Mouse (Mus musculus) hindlimb bud, embryonic 11.5 days (tissue): ENCODE measurements around the gene Gm49601.

Experiments
- DNase-seq: peaks from one replicate; pipeline ENCODE4 v3.0.0-alpha.2; 2012; ENCODE audit warnings: low read depth, low spot score; ENCODE audit errors: extremely low spot score

Gene Gm49601

DNA sequence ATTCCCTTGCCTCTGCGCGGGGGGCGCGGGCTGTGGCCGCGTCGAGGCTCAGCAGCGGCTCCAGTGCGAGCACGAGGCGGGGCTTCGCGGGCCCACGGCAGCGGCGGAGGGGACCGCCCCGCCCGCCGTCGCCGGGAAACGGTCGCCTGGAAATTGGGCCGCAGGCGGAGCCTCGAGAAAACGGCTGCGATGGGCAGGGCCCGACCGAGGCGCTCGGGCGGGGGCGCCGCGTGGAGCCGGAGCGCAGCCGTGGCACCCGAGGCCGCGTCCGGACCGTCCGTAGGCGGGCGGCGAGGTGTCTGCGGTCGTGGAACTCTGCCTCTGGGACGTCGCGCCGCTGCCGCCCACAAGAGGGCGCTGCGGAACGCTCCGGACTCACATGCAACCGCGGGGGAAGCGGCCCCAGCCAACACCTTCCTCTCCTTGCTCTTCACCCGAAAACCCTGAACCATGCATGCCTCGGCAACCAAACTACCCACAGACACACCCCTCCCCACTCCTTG is at the start of gene Gm49601:
Gm49601 (minus strand) TSS at position 52 of the 503 bp plus-strand sequence.
- peak; percentile 46 for DNase-seq

DNA sequence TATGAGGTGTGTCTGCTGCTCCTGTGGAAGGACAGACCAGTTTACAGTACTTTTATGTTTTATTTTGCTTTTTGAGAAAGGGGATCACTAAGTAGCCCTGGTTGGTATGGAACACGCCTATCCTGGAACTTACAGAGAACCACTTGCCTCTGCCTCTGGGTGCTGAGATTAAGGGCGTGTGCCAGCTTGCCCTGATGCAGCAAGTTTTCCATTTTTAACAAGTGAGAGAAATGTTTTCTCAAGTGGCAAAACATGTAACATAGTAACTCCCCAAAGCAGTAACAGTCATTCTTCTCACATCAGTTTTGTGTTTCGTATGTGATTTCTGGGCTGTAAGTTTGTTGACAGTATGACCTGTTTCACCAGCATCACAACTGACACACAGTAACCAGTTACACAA is 46.8 kb upstream of the Gm49601 start:
- DNase-seq: no peak

DNA sequence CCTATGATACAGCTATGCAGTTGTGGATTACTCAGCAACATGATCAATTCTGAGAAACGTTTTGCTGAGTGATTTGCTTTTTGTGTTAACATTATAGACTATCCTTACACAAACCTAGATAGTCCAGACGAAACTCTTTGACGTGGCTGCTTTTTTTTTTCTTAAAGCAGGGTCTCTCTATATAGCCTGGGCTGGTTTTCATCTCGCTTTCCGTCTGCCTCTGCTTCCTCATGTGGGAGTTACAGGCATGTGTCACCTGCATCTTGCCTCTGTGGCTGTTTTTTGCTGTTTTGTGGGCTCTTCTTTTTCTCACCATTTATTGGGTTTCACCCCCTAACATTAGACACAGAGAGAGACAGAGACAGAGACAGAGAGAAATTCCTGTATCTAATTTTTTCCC is 45.8 kb upstream of the Gm49601 start:
- no peak for DNase-seq

DNA sequence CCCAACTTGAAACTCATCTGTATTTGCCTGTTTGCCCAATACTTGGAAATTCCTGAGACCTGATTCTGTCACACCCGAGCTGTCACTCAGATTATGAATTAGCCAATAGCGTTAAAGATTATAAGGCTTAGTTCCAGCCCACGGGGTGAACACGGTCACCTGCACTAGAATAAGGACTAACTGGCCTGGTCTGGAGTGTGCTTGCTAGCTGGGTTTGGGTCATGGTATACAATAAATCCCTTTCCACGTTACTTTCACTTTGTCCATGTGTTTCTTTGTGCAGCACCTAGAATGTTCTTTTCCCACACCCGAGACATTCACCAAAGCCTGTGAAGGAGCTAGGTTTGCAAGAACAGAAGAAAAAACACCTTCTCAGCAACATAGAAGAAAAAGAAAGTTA is 43.7 kb upstream of the Gm49601 start:
- DNase-seq: no peak

DNA sequence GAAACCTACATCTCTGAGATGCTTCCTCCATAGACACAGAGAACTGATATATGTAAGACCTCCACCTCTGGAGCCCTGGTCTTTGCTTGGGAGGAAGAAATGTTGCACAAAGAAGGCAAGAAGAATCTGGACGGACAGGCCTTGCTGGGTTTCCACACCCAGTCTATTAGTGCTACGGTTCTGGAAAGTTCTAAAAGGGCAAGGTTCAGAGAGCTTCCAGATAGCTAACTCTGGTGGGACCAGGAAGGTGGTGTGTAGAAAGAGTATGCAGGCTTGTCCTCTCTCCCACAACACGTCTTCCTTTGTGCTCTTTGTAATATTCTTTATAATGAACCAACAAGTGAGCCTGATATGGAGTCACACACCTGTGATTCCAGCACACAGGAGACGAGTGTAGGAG is 32.4 kb upstream of the Gm49601 start:
- DNase-seq: no peak

DNA sequence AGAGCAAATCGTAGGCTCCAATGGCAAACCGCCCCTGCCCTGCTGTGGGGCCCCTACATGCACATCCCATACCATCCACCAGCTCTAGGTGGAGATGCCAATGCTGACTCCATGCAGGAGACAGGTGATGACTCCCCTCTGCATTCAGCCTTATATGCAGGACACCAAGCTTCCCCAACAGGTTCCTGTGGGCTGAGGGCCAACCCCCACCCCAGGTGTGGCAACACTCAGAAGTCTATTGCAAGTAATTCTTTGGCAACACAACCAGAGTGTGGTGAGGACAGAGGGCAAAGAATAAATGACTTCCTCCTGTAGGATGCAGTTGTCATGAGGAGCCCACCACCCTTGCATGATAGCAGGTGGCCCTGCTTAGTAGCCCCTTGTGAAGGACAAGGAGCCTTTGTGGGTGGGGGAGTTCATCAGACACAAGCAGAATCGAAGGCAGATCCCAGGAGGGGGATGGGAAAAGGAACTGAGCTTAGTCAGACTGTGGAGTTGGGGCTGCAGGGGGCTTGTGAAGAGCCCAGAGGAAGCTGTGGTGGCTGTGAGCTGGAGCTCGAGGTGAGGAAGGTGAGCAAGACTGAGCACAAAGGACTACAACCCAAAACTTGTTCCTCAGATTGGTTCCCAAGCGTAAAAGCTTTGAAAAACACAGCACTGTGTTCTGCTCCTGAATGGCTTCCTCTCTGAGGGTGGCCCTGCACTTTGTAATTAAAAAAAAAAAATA is 29.3 kb upstream of the Gm49601 start:
- no peak for DNase-seq

DNA sequence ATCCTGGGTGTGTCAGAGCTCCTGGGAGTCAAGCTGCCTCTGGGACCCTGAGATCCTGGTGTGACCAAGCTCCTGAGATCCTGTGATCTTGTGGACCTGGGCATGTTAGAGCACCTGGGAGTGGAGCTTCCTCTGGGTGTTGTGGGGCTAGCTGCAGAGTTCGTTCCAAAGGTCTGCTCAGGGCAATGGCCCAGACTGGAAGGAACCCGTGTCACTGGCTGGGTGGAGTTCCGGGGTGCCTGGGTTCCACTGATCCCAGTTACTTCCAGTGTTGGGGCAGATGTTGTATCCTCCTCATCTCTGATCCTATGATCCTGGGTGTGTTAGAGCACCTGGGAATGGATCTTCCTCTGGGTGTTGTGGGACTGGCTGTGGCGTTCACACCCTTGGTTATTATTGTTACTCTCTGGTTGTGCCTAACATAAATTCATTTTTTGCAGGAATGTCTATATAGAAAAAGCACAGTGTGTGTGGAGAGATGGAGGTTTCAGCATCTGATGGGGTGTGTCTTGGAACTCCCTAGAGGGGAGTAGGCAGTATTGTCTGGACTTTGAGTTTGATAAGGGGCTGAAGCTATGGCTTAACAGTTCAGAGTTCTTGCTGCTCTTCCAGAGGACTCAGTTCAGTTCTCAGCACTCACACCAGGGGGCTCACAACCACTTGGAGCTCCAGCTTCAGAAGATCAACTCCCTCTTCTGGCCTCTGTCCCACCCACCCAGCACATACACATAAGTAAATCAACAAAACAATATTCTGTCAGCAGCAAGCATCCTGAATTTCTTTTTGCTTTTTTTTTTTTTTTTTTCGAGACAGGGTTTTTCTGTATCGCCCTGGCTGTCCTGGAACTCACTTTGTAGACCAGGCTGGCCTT is 27.3 kb upstream of the Gm49601 start:
- no peak for DNase-seq

DNA sequence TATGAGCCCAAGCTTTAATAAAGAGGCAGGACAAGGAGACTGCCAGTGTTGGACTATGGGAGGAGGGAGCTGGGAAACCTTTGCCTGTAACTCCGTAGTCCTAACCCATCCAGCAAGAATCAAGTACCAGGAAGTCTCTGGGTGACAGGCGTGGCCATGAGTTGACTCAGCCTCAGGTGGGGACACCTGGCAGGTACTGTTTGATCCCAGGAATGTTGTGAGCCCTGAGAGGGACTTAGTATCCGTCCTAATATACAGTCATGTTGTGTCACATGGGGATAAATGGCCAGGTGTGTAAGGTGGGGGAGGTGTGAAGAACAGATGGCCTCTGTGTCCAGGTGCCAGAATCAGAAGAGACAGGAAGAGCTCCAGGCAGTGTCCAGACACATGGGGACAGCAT is 22.9 kb upstream of the Gm49601 start:
- no peak for DNase-seq

DNA sequence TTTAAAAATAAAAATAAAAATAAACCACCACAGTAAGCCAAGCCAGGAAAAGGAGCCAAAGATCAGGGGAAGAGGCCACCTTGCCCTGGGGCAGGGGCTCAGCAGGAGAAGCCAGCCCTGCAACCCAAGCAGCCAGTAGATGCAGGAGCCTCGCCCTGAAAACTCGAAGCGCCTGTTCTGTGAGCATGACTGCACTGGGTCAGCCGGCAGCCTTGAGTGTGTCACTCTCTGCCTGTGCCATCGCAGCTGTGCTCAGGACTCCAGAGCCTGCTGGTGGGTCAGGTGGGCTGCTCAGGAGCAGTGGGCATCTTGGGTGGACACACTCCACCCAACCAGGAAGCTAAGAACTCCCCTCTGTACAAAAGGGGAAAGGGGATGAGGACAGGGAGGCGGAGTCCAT is 19.1 kb upstream of the Gm49601 start:
- DNase-seq: no peak

DNA sequence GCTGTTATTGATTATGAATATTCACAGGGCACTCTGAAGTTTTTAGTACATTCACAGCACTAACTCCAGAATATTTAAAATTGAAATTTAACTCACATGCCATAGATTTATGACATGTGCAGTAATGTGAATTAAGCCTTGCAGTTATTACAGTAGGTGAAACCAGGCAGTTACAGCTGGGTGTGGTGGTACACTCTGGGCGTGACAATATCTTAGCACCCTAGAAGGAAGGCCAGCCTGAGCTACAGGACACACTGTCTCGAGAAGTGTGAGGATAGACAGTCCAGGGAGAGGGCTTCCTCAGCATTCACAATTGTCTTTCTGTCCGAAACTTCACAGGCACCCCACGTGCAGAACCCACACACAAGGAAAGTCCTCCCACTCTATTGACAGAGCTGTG is 18.3 kb upstream of the Gm49601 start:
- DNase-seq: no peak

DNA sequence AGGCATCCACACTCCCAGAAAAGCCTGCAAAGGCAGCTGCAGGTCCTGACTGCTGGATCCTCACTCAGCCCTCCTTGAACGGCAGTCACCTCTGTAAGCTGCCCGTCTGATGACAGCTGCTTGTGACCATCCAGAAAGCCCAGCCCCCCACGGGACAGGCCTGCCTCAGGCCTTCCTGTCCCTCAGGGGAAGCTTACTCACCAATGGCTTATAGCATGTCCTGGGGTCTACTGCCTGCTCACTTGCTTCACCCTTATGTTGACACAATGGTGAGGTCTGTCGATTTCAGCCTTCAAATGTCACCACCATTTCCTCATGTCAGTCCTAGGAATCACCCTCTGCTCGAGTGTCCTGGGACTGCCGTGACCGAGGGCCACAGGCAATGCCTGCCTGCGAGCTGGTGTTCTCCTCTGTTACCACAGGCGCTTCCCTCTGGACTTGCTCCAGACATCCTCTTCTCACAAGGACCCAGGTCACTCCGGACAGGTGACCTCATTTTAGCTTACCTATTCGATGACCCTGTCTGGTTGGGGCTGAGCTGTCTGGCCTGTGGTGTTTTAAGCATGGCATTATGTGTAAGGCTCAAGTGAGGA is 17.3 kb upstream of the Gm49601 start:
- no peak for DNase-seq

DNA sequence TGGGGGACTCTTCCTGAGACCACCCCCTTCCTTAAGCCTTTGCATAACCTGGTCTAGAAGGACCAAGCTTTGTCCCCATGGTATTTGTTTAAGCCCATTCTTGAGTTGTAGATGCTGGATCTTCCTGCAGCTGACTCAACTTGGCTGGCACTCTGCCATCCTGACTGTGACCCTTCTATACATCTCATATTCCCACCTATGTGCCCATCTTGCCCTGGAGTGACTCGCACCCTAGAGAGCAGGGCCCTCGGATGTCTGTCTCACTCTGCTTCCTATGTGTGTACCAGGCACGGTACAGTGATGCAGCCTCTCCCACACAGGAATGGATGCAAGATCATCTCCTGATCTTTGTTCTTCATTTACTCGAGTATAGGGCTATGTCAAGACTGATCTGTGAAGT is 16.7 kb upstream of the Gm49601 start:
- no peak for DNase-seq

DNA sequence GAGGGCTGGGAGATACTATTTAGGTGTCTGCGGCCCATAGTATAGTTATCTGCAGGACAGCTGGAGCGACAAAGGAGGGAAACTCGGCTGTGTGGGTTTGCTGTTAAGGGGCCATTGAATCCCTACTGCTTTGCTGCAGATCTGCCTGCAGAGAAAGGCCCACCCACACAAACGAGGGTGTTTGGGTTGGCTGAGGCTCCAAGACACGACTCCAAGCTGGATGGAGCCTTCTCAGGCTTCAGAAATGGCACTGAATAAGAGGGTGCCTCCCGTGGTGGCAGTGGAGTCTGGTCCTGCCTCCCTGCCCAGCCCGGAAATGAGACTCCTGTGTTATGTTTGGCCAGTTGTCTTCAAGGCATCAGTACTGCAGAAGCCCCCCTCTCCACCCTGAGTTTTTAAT is 16.1 kb upstream of the Gm49601 start:
- no peak for DNase-seq

DNA sequence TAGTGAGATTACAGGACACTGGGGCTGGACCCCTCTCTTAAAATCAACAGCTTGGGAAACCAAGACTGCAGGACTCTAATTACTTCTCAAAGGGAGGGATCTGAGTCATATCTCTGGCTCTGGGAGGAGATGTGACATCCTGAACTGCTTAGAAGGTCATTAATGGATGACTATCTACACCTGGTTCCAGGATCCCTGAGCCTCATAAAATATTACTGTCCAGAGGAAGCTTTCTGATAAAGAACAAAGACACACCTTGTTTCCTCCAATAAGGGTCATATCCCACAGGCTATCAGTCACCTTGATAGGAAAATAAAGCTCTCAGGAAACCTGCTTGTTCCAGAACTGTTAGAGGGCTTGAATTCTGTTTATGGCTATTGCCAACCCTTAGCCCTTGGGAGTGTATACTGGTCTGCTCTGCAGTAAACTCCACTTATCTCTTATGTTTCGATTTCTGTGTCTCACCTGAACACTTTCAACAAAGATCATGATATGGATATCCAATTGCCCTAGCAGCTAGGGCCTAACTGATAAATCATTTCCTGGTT is 13.2 kb upstream of the Gm49601 start:
- no peak for DNase-seq

DNA sequence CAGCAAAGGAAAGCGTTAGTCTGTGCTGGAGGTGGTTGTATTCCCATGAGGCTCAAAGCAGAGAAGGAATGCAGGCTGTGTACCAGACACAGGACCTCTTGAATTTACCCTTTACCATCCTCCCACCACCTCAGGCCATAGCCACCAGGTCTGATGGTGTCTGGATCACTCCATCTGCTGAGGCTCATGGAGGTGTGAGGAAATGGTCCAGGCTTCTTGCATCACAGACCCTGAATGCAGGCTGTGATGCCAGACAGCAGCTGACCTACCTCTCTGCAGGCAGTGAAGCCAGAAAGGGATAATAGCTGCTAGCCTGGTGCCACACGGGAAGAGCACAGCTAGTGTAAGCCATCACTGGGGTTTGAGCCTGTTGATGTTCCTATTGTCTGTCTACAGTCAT is 12.2 kb upstream of the Gm49601 start:
- no peak for DNase-seq

DNA sequence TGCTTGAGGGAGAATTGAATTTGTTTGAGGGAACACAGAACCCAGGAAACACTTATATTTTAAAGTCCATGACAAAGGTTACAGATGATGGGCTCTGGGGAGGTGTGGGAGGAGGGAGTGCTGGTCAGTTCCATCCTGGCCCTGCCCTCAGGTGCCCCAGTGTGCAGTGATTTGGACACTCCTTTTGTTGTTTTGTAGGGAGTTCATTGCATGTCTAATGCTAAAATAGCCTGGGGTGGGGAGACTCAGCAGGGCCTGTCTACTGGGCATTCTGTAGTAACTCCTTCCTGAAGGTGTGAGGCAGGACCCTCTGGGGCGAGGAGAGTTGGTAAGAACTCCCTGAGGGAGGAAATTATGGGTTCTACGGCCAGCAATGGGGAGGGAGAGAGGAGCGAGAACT is 10.6 kb upstream of the Gm49601 start:
- no peak for DNase-seq

DNA sequence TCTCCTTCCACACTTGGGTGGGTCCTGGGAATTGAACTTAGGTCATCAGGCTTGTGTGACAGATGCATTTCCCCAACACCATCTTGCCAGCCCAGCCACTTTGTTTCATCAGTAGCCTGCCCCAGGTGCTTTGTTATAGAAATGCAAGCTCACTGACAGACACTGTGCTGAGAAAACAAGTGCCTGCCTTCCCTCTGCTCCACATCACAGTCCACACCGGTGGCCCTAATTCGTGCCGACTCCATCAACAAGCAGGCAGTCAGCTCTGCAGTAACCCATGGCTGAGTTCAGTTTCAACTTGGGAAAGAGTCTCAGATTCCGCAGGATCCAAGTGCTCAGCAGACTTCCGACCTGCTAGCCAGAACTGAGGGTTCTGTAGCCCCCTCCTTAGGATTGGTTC is 10.2 kb upstream of the Gm49601 start:
- DNase-seq: no peak

DNA sequence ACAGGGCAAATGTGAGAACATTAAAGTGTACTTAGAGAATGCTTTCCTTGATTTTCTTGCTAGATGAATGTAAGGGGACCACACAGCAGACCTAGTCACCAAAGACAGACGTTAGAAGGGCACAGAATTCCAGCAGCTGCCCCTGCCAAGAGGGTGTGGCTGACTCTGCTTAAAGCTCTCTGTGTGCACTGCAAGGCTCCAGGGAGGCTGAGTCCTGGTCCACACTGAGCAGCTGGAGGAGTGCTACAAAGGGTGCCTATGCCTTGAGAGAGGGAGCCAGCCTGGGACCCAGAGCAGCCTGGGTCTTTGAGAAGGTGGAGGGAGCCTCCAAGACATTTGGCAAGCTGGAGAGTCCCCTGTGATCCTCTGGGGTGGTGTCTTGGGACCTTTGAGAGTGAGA is 7.1 kb upstream of the Gm49601 start:
- DNase-seq: no peak

DNA sequence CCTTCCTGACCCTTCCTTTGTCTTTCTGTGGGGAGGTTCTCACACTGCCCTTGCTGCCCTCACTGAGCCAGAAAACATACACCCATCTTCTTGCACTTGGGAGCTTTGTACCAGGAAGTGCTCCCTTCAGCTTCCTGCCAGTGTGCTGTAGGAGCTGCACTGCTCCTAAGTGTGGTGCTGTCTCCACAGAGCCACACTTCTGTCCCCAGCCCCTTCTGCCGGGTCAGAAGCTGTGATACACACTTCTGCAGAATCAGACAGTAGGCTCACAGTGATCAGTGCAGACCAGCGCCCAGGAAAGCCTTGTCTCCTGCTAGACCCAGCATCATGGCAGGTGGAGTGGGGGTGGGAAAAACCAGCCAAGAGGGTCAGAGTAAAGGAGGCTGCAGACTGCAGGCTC is 6.6 kb upstream of the Gm49601 start:
- DNase-seq: no peak

DNA sequence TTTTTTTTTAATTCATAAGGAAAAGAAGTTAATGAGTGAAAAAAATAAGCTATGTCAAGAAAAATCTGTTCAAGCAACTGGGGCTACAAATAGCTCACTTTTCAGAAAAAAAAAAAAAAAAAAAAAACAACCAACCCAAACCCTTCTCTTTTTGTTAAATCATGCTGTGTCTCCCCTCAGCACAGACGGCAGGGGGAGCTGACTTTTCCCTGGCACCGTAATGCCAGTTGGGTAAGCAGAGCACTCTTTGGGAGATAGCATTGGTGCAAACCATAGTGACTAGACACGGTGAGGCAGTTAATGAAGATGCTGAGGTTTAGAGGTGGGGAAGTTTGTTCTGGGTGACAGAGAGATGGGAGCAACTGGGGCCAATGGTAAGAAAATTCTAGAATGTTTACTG is 5.8 kb upstream of the Gm49601 start:
- no peak for DNase-seq

DNA sequence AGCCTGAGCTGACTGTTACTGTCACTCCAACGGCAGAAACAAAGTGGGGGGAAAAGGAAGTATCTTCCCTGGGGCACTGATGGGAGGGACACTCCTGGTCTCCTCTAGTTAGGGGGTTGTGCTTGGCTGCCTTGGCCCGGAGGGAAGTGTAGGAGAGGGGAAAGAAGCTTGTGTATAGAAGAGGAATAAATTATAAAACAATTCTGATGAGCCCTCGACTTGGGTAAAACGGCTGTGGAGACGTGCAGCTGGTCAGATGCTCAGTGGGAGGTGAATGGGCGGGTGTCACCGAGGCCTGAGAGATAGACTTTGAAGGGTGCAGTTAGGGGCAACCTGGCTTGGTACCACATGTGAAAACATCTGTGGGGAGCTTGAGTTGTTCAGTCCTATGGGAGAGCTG is 4.9 kb upstream of the Gm49601 start:
- no peak for DNase-seq

DNA sequence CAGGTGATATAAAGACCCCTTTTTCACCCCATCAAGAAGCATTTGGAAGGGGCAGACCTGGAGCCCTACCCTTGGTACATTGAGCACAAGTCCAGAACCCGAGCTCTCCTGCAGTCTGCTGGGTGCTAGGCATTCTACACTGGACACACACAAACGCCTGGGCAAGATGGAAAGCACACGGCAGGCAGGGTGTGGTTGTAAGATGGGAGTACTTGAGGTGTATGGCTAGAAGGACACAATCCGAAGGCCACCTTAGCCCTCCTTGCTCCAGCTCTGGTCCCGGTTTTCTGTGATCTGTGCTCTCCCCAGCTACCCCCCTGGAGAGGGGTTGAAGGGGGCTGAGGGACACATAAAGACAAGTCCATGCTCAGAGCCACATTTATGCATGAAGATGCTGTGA is 4.1 kb upstream of the Gm49601 start:
- no peak for DNase-seq
